Mouse (Mus musculus) intestine, embryonic 14.5 days (tissue): Measurements from ENCODE around the gene Nisch. TPM values are rescaled to one million over a fixed set of nuclear protein-coding genes. Genes with fewer than 3 reads are reported as not detected.

Experiments
- ATAC-seq: fragments of 200-750 bp; cut with Nextera tagmentation; replicated peaks from 2 replicates; pipeline ENCODE4 v1.8.0; 2017; ENCODE audit warnings: low read depth, moderate number of reproducible peaks, moderate TSS enrichment, moderate library complexity; ENCODE audit not compliant: low FRiP score, low TSS enrichment
- DNase-seq: peaks from one replicate; pipeline ENCODE4 v3.0.0-alpha.2; 2018; ENCODE audit warnings: low spot score
- H3K27ac ChIP-seq: fragments of 300-500 bp; sonication (generic); 2 replicates; pipeline ENCODE4 v1.5.1; 2014; ENCODE audit warnings: low read depth, mild to moderate bottlenecking, control low read depth
- H3K27me3 ChIP-seq: fragments of 300-500 bp; sonication (generic); replicated peaks from 2 replicates; pipeline ENCODE4 v1.6.1; 2014; ENCODE audit warnings: low read length, control low read depth; ENCODE audit not compliant: control insufficient read depth, insufficient read depth
- H3K36me3 ChIP-seq: fragments of 300-500 bp; sonication (generic); 2 replicates; pipeline ENCODE4 v1.6.1; 2014; ENCODE audit warnings: low read length, control low read depth; ENCODE audit not compliant: control insufficient read depth, insufficient read depth
- H3K4me1 ChIP-seq: fragments of 300-500 bp; sonication (generic); replicated peaks from 2 replicates; pipeline ENCODE4 v1.6.1; 2014; ENCODE audit warnings: low read length, control low read depth, mixed read lengths; ENCODE audit not compliant: control insufficient read depth, insufficient read depth
- H3K4me2 ChIP-seq: fragments of 300-500 bp; sonication (generic); 2 replicates; pipeline ENCODE4 v1.6.1; 2014; ENCODE audit warnings: low read length
- H3K4me3 ChIP-seq: fragments of 300-500 bp; sonication (generic); 2 replicates; pipeline ENCODE4 v1.5.1; 2014; ENCODE audit warnings: low read depth, low read length, control low read depth, mixed read lengths
- H3K9ac ChIP-seq: fragments of 300-500 bp; sonication (generic); 2 replicates; pipeline ENCODE4 v1.6.1; 2014; ENCODE audit warnings: mild to moderate bottlenecking, low read length
- H3K9me3 ChIP-seq: fragments of 300-500 bp; sonication (generic); 2 replicates; pipeline ENCODE4 v1.6.1; 2016; ENCODE audit warnings: low read length, control low read depth; ENCODE audit not compliant: control insufficient read depth
- WGBS: fragments of 180-500 bp; shearing (Covaris S2); extraction: QIAGEN DNeasy Blood & Tissue Kit; methylation state at CpG from one replicate; pipeline ENCODE4 v1.1.7; 2014; 5-methylcytosine and 5-hydroxymethylcytosine counted together
- polyA plus RNA-seq: library from polyadenylated mRNA; unstranded; fragments of >200 nt; fragmentation: Nextera tagmentation; extraction: Ambion mirVana; gene quantifications from 2 replicates; pipeline ENCODE4 v1.2.1, GENCODE M21; 2014

Gene Nisch
- 330 and 367 TPM in 2 replicates for polyA plus RNA-seq

DNA sequence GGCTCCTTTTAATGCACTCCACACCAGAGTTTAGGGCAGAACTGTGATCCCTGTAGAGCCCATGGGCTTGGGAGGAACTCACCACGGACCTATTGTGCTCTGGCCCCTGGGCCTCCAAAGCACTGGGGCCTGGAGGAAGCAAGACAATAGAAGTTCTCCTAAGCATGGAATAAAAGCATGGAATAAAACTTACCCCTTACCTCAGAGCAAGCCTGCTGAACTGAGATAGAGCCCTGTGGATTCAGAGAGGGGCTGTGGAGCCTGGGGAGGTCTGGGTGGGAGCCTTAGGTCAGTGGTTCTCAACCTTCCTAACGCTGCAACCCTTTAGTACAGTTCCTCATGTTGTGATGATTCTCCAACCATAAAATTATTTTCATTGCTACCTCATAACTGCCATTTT, at the start of gene Nisch:
Gene Nisch (minus strand): TSS at position 101 of the 400 bp plus-strand sequence.
- Histone ChIP-seq H3K4me1 (no peaks in the 10 kb centered on the region; the same call in 1 of the 2 replicates), H3K9ac (0 out of 2 replicates have a peak within 1 kb of the TSS, but pooled peaks have one; percentile 13)

DNA sequence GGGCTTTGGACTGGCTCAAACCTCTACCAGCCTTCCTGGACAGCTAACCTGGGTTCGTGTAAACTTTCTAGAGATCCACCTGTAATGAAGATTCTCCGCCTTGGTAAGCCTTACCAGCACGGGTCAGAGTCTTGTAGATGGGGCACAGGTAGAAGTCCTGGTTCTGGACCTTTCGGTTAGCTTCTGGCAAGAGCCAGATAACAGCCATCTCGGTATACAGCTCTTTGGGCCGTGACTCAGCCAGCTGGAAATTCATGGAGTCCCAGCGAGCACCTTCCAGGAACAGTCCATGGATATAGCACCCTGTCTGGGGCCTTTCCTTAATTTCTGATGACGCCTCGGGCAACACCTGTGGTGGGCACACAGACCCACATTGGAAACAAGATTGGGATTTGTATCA, 44.2 kb upstream of the Nisch start:
- no peak for ATAC-seq
- Histone ChIP-seq H3K36me3 (peaks cover 73% of the 10 kb centered on the region), H3K9me3 (no peaks in the 10 kb centered on the region), H3K4me3 (no peak overlapping the region), H3K9ac (no peak overlapping the region), H3K27me3 (no peaks in the 10 kb centered on the region), H3K4me1 (no peaks in the 10 kb centered on the region), H3K27ac (no peak overlapping the region), H3K4me2 (no peak overlapping the region)
- DNase-seq = no peak
- 92% methylated on average over 9 of the region's 9 CpGs for WGBS

More for the DNA sequence above, at the start of gene Nisch:
- H3K9me3 ChIP-seq = no peaks in the 10 kb centered on the region
- H3K27me3 ChIP-seq = no peaks in the 10 kb centered on the region
- 78% methylated on average over 2 of the region's 2 CpGs for WGBS
- H3K4me2 ChIP-seq = peak within 1 kb of the TSS; percentile 26
- DNase-seq (no peak), ATAC-seq (no peak)
- H3K27ac ChIP-seq = no peak within 1 kb of the TSS
- H3K4me3 ChIP-seq = no peak within 1 kb of the TSS
- no peaks in the 10 kb centered on the region for H3K36me3 ChIP-seq

DNA sequence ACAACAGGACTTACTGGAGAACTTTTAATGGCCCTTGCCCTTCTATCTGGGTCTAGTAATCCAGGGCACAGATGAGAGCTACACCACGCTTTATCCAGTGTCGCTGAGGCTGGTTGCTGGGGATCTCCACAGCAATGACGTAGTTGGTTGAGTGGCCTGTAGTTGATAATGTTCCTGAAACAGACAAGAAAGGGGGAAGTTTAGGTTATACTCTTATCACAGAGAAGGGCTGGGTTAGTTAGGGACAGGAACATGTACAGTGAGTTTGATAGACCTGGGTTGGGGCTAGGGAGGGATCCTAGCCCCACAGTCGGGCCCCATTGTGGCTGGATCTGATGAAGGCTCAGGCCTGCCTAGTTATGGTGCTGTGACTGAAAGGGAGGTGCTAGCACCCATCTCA, 43.6 kb upstream of the Nisch start:
- 93% methylated on average over 4 of the region's 4 CpGs for WGBS
- DNase-seq (no peak), ATAC-seq (no peak)
- Histone ChIP-seq H3K4me3 (no peak overlapping the region), H3K27ac (no peak overlapping the region), H3K9ac (no peak overlapping the region), H3K4me2 (no peak overlapping the region), H3K27me3 (no peaks in the 10 kb centered on the region), H3K36me3 (peaks cover 79% of the 10 kb centered on the region), H3K4me1 (no peaks in the 10 kb centered on the region), H3K9me3 (no peaks in the 10 kb centered on the region)

DNA sequence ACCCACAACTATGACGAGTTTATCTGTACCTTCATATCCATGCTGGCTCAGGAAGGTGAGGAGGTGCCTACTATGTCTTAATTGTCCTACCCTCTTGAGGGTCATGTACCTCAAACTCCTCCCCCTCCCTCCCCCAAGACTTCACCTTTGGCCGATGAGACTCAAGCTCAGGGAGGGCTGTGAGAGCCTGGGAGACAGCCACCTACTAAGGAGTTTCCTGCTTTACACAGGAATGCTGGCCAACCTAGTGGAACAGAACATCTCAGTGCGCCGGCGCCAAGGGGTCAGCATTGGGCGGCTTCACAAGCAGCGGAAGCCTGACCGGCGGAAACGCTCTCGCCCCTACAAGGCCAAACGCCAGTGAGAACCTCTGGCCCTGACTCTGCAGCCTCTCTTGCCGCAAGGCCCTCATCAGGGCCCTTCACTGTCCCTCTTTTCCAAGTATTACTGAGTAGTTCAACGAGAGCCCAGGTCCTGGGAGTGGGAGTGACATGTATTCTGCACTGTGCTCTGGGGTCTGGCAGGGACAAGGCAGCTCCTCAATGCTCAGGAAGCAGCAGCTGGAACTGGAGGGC, 41.8 kb upstream of the Nisch start:
- Histone ChIP-seq H3K36me3 (peaks cover 96% of the 10 kb centered on the region), H3K9me3 (no peaks in the 10 kb centered on the region), H3K9ac (no peak overlapping the region), H3K27ac (no peak overlapping the region), H3K4me2 (no peak overlapping the region), H3K27me3 (no peaks in the 10 kb centered on the region), H3K4me1 (no peaks in the 10 kb centered on the region), H3K4me3 (no peak overlapping the region)
- WGBS = 95% methylated on average over 14 of the region's 14 CpGs
- ATAC-seq (no peak), DNase-seq (no peak)

DNA sequence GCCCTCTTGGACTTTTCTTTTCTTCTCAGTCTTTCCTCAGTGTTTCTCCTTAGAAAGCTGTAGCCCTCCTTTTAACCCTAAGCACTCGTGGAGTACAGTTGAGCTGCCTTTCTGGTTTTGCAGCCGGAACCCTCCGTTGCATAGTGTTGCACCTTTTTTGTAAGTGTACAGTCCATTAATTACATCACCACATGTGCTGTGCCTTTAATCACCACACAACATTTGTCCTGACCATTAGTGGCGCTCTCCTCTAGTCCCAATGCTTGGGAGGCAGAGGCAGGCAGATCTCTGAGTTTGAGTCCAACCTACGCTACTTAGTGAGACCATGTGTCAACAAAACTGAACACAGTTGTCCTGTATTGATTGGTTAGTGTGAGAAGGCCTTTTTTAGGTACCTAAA, 35.3 kb upstream of the Nisch start:
- Histone ChIP-seq H3K4me2 (peak overlapping the region; percentile 80), H3K36me3 (peaks cover 45% of the 10 kb centered on the region), H3K4me1 (peaks cover 10% of the 10 kb centered on the region; the same call in 1 of the 2 replicates), H3K4me3 (peak overlapping the region; percentile 97), H3K27ac (no peak overlapping the region), H3K9me3 (no peaks in the 10 kb centered on the region), H3K27me3 (no peaks in the 10 kb centered on the region), H3K9ac (peak overlapping the region; percentile 96)
- ATAC-seq (no peak), DNase-seq (no peak)
- WGBS = 87% methylated on average over 5 of the region's 5 CpGs

DNA sequence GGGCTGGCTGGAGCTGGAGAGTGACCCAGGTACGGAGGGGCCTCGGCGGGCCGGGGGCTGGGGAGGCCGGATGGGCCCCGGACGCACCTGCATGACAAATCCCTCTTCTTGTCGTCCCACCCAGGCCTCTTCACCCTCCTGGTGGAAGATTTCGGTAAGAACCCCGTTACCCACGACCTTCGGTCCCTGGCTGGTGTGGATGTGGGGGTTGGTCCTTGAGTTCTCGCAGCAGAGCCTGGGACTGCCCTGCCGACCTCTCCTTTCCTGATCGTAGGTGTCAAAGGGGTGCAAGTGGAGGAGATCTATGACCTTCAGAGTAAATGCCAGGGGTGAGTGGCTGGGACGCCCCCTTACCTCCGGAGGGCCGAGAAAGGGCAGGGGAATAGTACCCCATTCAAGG, 34.9 kb upstream of the Nisch start:
- H3K9me3 ChIP-seq = no peaks in the 10 kb centered on the region
- peak overlapping the region; percentile 80 for H3K4me2 ChIP-seq
- H3K27ac ChIP-seq = peak overlapping the region; percentile 92
- DNase-seq = no peak
- H3K4me3 ChIP-seq = peak overlapping the region; percentile 97
- ATAC-seq = no peak
- H3K36me3 ChIP-seq = peaks cover 41% of the 10 kb centered on the region
- H3K4me1 ChIP-seq = peaks cover 10% of the 10 kb centered on the region; the same call in 1 of the 2 replicates
- peak overlapping the region; percentile 96 for H3K9ac ChIP-seq
- WGBS = under 1% methylated on average over 18 of the region's 18 CpGs
- H3K27me3 ChIP-seq = no peaks in the 10 kb centered on the region

DNA sequence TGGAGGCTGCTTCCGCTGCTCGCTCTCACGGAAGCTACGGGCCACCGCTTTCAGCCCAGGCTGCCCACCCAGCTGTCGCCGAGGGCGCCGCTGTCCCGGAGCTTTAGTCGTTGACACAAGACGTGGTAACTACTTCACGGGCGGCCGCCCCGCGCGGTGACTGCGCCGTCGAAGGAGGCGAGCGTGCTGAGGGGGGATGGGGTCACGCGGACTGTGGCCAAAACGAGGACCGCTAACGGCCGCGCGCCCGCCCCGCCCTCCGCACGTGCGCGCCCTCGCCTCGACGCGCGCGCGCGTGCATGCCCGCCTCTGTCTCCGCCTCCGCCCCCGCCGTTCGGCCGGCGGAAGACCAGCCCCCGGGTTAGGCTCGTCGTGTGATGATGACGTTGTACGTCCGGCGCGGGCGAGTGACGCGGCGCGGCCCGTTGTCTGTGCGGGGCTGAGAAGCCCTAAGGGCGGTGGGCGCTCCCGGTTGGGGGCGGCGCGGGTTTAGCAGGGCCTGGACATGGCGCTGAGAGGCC, 34.4 kb upstream of the Nisch start, which contains the start of the genes Phf7 and Bap1:
Gene Phf7 (minus strand): TSS at position 234 of the 521 bp plus-strand sequence.
Gene Bap1 (plus strand): TSS at position 367 of the 521 bp plus-strand sequence.
- peaks cover 10% of the 10 kb centered on the region; the same call in 1 of the 2 replicates for H3K4me1 ChIP-seq
- ATAC-seq = peak; percentile 94
- DNase-seq = peak; percentile 100
- peak within 1 kb of the TSS; percentile 96 for H3K9ac ChIP-seq
- H3K27me3 ChIP-seq = no peaks in the 10 kb centered on the region
- H3K36me3 ChIP-seq = peaks cover 36% of the 10 kb centered on the region
- WGBS = under 1% methylated on average over 61 of the region's 75 CpGs
- peak within 1 kb of the TSS; percentile 97 for H3K4me3 ChIP-seq
- H3K27ac ChIP-seq = peak within 1 kb of the TSS; percentile 92
- peak within 1 kb of the TSS; percentile 80 for H3K4me2 ChIP-seq
- no peaks in the 10 kb centered on the region for H3K9me3 ChIP-seq

DNA sequence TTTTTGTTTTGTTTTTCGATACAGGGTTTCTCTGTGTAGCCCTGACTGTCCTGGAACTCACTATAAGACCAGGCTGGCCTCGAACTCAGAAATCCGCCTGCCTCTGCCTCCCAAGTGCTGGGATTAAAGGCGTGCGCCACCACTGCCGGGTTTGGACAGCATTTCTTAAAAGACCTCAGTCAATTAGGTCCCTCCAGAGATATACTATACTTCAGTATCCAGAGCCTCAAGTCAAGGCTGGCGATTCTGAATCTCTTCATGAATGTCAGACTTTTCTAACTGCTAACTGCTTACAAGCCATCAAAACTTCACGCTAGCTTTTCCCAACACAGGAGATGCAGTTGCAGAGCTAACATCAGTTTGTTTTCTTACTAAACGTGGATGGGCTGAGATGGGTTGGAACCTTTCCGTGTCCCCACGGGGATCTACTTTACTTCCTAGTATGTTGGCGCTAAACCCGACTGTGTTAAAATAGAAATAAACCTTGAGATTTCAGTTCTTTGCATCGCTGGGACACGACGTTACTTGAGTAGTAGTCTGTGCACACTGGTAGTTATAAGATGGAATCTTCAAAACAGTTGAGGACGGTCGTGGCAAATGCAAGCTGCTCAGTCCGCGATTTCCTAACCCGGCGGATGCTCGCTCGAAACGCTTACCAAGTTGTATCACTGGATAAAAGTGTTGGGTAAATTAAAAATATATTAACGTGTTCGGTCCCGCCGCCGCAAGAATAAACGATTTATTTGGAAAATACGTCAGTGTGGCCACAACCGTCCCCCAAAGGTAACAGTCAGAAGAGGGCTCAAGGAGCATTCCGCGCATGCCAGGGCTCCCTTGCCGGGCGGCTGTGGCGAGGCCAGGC, 33.7 kb upstream of the Nisch start:
- H3K4me1 ChIP-seq = peaks cover 10% of the 10 kb centered on the region; the same call in 1 of the 2 replicates
- WGBS = 17% methylated on average over 38 of the region's 38 CpGs
- no peaks in the 10 kb centered on the region for H3K27me3 ChIP-seq
- H3K9me3 ChIP-seq = no peaks in the 10 kb centered on the region
- peak overlapping the region; percentile 92 for H3K27ac ChIP-seq
- H3K9ac ChIP-seq = peak overlapping the region; percentile 96
- H3K36me3 ChIP-seq = peaks cover 29% of the 10 kb centered on the region
- DNase-seq (no peak), ATAC-seq (peak; percentile 88)
- H3K4me3 ChIP-seq = peak overlapping the region; percentile 97
- H3K4me2 ChIP-seq = peak overlapping the region; percentile 67
